Mouse (Mus musculus) ES-Bruce4 (cell line): Measurements from ENCODE around the gene Ina.

ENCODE experiments used
- EP300 ChIP-seq: IDR thresholded peaks from 2 replicates; pipeline ENCODE4 v1.6.1; 2011; ENCODE audit warnings: low read depth, low read length; ENCODE audit not compliant: insufficient read depth
- POLR2A ChIP-seq: IDR thresholded peaks from one replicate; pipeline ENCODE4 v1.8.1; 2011; ENCODE audit warnings: low read length; ENCODE audit not compliant: insufficient read depth

- TF ChIP-seq EP300: no peak
- no peak for TF ChIP-seq POLR2A
Measured at GRCm38 (mm10) chr19:47031770-47032169, 17.3 kb downstream of the Ina start.
